Mouse (Mus musculus) embryonic facial prominence, embryonic 13.5 days (tissue): ENCODE measurements at regions not wholly inside any gene's neighbourhood (a gene's known extent, or its start where the extent isn't known, plus 50 kb on each side); places are given as distances from the start of the nearest gene placed in this dataset.

Experiments
- ATAC-seq: fragments of 200-750 bp; cut with Nextera tagmentation; 2 replicates; pipeline ENCODE4 v1.8.0; 2017; ENCODE audit warnings: low read depth; ENCODE audit not compliant: insufficient number of reproducible peaks, insufficient read depth, low FRiP score, low TSS enrichment
- H3K27ac ChIP-seq: fragments of 300-500 bp; sonication (generic); 2 replicates; pipeline ENCODE4 v1.5.1; 2015; ENCODE audit warnings: moderate library complexity, mild to moderate bottlenecking, inconsistent platforms
- H3K27me3 ChIP-seq: fragments of 300-500 bp; sonication (generic); 2 replicates; pipeline ENCODE4 v1.6.1; 2015; ENCODE audit warnings: mild to moderate bottlenecking, inconsistent platforms
- H3K36me3 ChIP-seq: fragments of 300-500 bp; sonication (generic); 2 replicates; pipeline ENCODE4 v1.6.1; 2015; ENCODE audit warnings: mild to moderate bottlenecking, inconsistent platforms
- H3K4me1 ChIP-seq: fragments of 300-500 bp; sonication (generic); 2 replicates; pipeline ENCODE4 v1.6.1; 2015; ENCODE audit warnings: inconsistent platforms
- H3K4me2 ChIP-seq: fragments of 300-500 bp; sonication (generic); 2 replicates; pipeline ENCODE4 v1.6.1; 2015; ENCODE audit warnings: moderate library complexity, mild to moderate bottlenecking, inconsistent platforms
- H3K4me3 ChIP-seq: fragments of 300-500 bp; sonication (generic); 2 replicates; pipeline ENCODE4 v1.5.1; 2015; ENCODE audit warnings: mild to moderate bottlenecking, inconsistent platforms
- H3K9ac ChIP-seq: fragments of 300-500 bp; sonication (generic); 2 replicates; pipeline ENCODE4 v1.6.1; 2015; ENCODE audit warnings: mild to moderate bottlenecking, inconsistent platforms
- H3K9me3 ChIP-seq: fragments of 300-500 bp; sonication (generic); 2 replicates; pipeline ENCODE4 v1.6.1; 2016; ENCODE audit warnings: inconsistent platforms
- WGBS: fragments of 180-500 bp; shearing (Covaris S2); methylation state at CpG from one replicate; pipeline ENCODE4 v1.1.7; 2015; ENCODE audit warnings: mixed read lengths; 5-methylcytosine and 5-hydroxymethylcytosine counted together

DNA sequence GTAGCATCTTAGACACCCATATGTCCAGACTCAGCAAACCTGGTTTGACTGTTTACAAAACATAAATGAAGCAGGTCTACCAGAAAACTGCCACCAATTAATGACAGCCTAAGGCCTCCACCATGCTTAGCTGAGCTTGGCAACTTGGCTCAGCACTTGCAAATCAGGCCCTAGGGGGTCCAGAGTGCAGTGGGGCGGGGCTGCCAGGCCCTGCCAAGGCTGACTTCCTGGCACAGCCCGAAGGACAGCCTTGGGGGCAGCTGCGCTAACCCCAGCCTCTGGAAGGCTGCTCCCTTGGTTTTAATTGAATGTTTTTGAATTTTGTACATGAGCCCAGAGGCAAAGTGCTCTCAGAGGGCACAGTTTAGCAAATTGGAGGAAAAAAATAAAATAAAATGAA is 198.3 kb upstream of the Fam19a5 start:
- Histone ChIP-seq H3K27ac (no peak overlapping the region), H3K4me3 (no peak overlapping the region), H3K9me3 (no peaks in the 10 kb centered on the region), H3K27me3 (no peaks in the 10 kb centered on the region), H3K36me3 (no peaks in the 10 kb centered on the region), H3K9ac (no peak overlapping the region), H3K4me1 (no peaks in the 10 kb centered on the region; the same call in 1 of the 2 replicates), H3K4me2 (no peak overlapping the region)
- 63% methylated on average over 3 of the region's 3 CpGs for WGBS
- ATAC-seq = no peak

DNA sequence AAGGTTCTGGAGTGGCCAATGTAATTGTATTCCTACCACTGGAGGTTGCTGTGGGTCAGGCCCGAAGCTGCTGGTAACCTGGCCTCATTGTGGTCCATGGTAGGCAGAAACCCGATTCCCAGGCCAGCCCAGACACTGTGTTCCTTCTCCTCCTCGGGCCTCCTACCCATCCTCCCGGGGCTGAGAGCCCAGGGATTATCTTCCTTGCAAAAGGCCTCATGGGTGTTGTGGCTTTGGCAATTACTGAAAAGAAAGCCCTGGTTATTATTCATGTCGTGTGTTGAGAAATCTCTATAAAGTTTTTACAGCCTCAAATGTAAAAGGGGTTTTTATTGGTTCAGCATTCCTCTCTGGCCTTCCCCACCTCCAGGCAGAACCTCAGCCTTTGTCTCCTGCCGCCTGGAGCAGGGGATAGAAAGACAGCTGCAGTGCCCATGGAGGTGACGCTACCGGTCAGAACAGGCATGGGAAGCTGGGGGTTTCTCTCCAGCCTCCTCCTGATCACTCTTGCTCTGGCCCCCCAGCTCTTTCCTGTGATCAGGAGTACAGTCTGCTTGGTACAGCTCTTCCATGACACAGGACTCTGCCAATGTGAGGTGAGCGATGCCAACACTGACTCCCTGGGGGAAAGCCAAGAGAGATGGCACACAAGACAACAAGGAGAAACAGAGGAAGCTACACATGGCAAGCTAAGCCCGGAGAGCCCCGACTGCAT is 194.4 kb upstream of the Fam19a5 start:
- 58% methylated on average over 11 of the region's 11 CpGs for WGBS
- Histone ChIP-seq H3K4me2 (no peak overlapping the region), H3K4me1 (no peaks in the 10 kb centered on the region; the same call in 1 of the 2 replicates), H3K36me3 (no peaks in the 10 kb centered on the region), H3K9ac (no peak overlapping the region), H3K27ac (no peak overlapping the region), H3K4me3 (no peak overlapping the region), H3K9me3 (no peaks in the 10 kb centered on the region), H3K27me3 (no peaks in the 10 kb centered on the region)
- ATAC-seq = no peak

DNA sequence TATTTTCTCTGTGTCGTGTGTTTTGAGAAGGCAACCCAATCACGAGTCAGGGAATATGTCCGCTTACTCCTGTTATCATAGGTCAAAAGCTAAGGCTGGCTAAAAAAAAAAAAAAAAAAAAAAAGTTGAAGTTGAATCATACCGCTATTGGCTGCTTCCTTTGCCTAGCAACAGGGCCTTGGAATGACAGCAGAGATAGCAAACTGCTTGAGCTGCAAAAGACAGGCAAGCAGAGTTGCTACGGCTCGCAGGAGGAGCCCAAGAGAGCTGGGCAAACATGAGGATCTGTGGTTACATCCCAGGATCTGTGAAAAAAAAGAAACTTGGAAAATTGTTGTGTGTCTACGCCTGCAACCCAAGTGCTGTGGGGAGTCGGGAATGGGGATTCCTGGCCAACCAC is 191.3 kb upstream of the Fam19a5 start:
- WGBS = 82% methylated on average over 8 of the region's 8 CpGs
- no peak overlapping the region for H3K9ac ChIP-seq

DNA sequence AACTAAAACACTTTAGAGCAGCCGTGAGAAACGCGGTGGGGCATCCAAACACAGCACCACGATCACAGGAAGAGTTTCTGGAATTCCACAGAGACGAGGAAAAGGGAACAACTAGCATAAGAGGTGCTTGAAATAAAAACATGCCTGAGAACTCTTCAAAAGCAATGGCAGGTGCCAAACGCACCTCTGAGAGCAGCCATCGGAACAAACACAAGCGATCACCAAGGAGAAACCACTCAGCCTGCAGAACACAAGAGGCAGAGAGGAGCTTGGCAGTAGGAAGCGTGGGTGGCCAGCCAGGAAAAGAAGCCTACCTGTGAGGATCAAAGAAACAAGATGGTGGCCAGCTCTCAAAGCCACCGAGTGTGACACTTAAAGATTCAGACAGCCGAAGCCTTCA is 190.2 kb upstream of the Fam19a5 start:
- no peak overlapping the region for H3K4me2 ChIP-seq
- H3K9ac ChIP-seq = no peak overlapping the region
- no peaks in the 10 kb centered on the region for H3K36me3 ChIP-seq
- 89% methylated on average over 11 of the region's 11 CpGs for WGBS
- H3K27ac ChIP-seq = no peak overlapping the region
- H3K4me3 ChIP-seq = no peak overlapping the region
- no peak for ATAC-seq
- no peaks in the 10 kb centered on the region; the same call in 1 of the 2 replicates for H3K4me1 ChIP-seq
- no peaks in the 10 kb centered on the region for H3K27me3 ChIP-seq
- no peaks in the 10 kb centered on the region for H3K9me3 ChIP-seq

More for the DNA sequence above, 191.3 kb upstream of the Fam19a5 start:
- H3K36me3 ChIP-seq = no peaks in the 10 kb centered on the region
- H3K9me3 ChIP-seq = no peaks in the 10 kb centered on the region
- H3K4me2 ChIP-seq = no peak overlapping the region
- H3K4me3 ChIP-seq = no peak overlapping the region
- H3K27me3 ChIP-seq = no peaks in the 10 kb centered on the region
- ATAC-seq = no peak
- no peaks in the 10 kb centered on the region; the same call in 1 of the 2 replicates for H3K4me1 ChIP-seq
- no peak overlapping the region for H3K27ac ChIP-seq

DNA sequence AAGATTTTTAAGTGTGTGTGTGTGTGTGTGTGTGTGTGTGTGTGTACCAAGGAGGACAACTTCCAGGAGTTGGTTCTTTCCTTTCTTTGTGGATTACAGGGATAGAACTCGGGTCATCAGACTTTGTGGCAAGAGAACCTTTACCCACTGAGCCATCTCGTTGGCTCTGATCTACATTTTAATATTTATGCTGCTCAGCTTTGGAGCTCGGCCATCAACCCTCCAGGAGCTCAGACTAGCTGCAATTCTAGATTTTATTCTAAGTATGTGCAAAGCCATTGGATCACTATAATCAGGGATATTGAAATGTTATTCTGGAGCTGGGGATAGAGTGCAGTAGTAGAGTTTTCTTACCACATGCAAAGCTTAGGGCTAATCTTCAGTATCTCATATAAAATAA is 183.6 kb upstream of the Fam19a5 start:
- no peak overlapping the region for H3K27ac ChIP-seq
- no peaks in the 10 kb centered on the region for H3K36me3 ChIP-seq
- no peaks in the 10 kb centered on the region for H3K4me1 ChIP-seq
- WGBS = 85% methylated on average over 3 of the region's 3 CpGs
- H3K4me2 ChIP-seq = no peak overlapping the region
- no peak for ATAC-seq
- no peak overlapping the region for H3K9ac ChIP-seq
- H3K27me3 ChIP-seq = no peaks in the 10 kb centered on the region
- no peak overlapping the region for H3K4me3 ChIP-seq
- H3K9me3 ChIP-seq = no peaks in the 10 kb centered on the region

DNA sequence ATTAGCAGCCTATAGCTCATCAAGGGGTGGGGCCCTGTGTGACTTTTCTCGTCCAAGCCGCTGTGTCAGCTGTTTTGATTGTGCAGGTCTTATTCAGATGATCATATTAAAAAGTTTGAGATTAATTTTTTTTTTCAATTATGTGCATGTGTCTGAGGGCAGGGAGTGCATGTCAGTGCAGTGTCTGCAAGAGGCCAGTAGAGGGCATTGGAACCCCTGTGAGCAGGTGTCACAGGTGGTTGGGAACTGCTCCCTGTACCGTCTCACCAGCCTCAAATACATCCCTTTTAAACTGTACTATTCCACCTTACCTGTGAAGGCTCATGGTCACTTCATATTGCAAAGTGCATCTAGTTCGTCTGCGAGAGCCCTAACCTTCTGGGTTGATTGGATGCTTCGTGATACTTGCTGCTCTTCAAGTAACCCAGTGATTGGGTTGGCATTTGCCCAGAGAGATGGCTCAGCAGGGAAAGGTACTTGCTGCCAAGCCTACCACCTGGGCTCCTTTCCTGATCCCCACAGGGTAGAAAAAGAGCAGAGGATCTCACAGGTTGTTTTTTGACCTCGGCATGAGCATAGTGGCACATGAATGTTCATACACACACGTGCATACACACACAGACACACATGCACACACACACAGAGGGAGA is 178.3 kb upstream of the Fam19a5 start:
- H3K9ac ChIP-seq = no peak overlapping the region
- 0 out of 2 replicates have a peak, but pooled peaks cover 3% of the 10 kb centered on the region for H3K9me3 ChIP-seq
- WGBS = 43% methylated on average over 8 of the region's 8 CpGs
- H3K4me1 ChIP-seq = no peaks in the 10 kb centered on the region
- H3K27me3 ChIP-seq = no peaks in the 10 kb centered on the region
- no peak overlapping the region for H3K4me2 ChIP-seq
- H3K4me3 ChIP-seq = no peak overlapping the region
- no peak for ATAC-seq
- no peak overlapping the region for H3K27ac ChIP-seq
- no peaks in the 10 kb centered on the region for H3K36me3 ChIP-seq

DNA sequence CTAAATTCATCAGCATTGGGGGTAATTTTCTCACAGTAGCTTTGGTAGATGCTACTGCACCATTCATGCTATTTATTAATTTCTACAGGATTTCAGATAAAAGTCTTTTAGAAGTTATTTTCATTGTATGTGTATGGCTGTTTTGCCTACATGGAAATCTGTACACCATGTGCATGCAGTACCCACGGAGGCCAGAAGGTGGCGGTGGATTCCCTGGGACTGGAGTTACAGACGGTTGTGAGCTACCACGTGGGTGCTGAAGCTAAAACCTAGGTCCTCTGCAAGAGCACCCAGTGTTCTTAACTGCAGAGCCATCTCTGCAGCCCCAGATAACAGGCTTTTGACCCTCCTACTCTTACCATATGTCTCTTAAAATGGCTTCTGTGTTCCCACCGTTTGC is 176.7 kb upstream of the Fam19a5 start:
- 43% methylated on average over 5 of the region's 5 CpGs for WGBS
- Histone ChIP-seq H3K4me1 (no peaks in the 10 kb centered on the region), H3K36me3 (no peaks in the 10 kb centered on the region), H3K4me3 (no peak overlapping the region), H3K27ac (no peak overlapping the region), H3K9me3 (peaks cover 3% of the 10 kb centered on the region; the same call in 1 of the 2 replicates), H3K4me2 (no peak overlapping the region), H3K27me3 (no peaks in the 10 kb centered on the region), H3K9ac (no peak overlapping the region)
- no peak for ATAC-seq

DNA sequence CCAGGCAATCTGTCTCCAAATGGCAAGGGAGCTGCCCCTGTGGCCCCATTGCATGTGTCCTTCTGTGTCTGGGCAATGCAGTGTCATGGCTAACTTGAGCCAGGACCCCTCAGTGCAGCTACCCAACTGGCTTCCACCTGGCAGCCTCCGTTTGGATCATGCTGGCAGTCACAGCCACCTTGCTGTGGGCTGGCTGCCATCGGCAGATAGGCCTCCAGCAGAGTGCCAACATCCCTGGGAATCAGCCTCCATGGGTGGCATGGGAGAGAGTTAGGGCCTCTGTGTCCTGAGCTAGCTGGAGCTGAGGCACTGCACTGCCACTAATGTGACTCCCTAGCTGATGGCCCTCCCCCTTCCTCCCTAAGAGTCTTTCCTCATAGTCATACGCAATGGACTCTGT is 174.7 kb upstream of the Fam19a5 start:
- H3K9me3 ChIP-seq = peaks cover 3% of the 10 kb centered on the region; the same call in 1 of the 2 replicates
- H3K36me3 ChIP-seq = no peaks in the 10 kb centered on the region
- no peaks in the 10 kb centered on the region for H3K4me1 ChIP-seq
- no peak overlapping the region for H3K9ac ChIP-seq
- no peak overlapping the region for H3K27ac ChIP-seq
- no peak overlapping the region for H3K4me3 ChIP-seq
- H3K27me3 ChIP-seq = no peaks in the 10 kb centered on the region
- no peak overlapping the region for H3K4me2 ChIP-seq
- ATAC-seq = no peak
- WGBS = 86% methylated on average over 3 of the region's 3 CpGs

DNA sequence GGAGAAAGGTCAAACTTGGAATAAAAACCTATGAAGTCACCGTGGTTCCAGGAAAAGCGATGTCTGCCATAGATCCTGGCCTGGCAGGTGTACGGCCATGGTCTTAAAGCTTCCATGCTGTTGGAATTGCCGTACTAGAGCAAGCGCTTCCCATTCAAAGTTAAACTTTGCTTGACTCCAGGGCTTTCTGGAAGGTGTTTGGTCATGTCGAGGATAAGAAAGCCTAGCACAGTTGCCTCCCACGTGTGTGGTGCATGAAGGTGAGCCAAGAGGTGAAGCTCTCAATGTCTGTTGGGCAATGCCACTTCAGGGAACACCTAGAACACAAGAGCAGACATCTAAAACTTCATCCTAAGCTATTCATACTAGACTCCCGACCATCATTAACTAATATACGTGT is 174.3 kb upstream of the Fam19a5 start:
- 82% methylated on average over 9 of the region's 9 CpGs for WGBS

DNA sequence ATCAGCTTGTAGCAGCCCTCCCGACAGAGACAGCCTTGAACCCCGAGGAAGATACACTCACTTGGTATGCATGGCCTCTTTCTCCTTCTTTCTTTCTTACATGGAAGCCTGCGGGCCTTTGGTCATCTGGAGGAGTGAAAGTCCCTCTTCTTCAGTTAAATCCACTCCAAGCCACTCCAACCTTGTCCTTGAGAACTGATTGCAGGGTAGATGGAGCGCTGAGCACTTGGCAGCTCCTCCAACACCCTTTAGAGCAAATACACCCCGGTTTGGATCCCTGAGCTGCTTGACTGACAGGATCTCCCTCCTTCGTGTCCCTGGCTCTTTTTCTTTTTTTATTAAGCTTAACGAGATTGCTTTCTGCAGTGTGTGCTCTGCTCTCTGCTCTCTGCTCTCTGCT is 173.3 kb upstream of the Fam19a5 start:
- Histone ChIP-seq H3K36me3 (no peaks in the 10 kb centered on the region), H3K4me2 (no peak overlapping the region), H3K4me1 (no peaks in the 10 kb centered on the region), H3K4me3 (no peak overlapping the region), H3K27me3 (no peaks in the 10 kb centered on the region), H3K27ac (no peak overlapping the region), H3K9ac (no peak overlapping the region), H3K9me3 (peaks cover 3% of the 10 kb centered on the region; the same call in 1 of the 2 replicates)
- ATAC-seq = no peak
- WGBS = 75% methylated on average over 7 of the region's 7 CpGs

More for the DNA sequence above, 174.3 kb upstream of the Fam19a5 start:
- Histone ChIP-seq H3K9me3 (peaks cover 3% of the 10 kb centered on the region; the same call in 1 of the 2 replicates), H3K4me2 (no peak overlapping the region), H3K27ac (no peak overlapping the region), H3K4me3 (no peak overlapping the region), H3K4me1 (no peaks in the 10 kb centered on the region), H3K9ac (no peak overlapping the region), H3K36me3 (no peaks in the 10 kb centered on the region), H3K27me3 (no peaks in the 10 kb centered on the region)
- no peak for ATAC-seq

DNA sequence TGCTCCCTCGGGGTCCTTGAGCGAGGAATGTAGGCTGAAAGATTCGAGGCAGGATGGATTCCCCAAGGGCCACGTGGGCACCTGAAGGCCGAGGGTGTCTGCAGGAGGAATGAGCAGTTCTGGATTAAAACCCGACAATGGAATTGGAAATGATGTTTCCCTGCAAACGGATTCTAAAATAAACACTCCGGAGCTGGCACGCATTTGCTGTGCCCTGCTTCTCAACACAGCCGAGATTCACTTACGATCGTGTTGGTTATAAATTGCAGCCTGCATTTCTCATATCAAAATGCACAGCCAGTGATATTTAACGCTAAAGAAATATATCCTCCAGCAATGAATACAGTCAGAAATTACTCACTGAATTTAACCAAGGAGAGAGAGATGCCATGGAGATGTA is 169.4 kb upstream of the Fam19a5 start:
- no peak for ATAC-seq
- Histone ChIP-seq H3K9me3 (no peaks in the 10 kb centered on the region; the same call in 1 of the 2 replicates), H3K36me3 (no peaks in the 10 kb centered on the region), H3K27ac (no peak overlapping the region), H3K27me3 (no peaks in the 10 kb centered on the region), H3K4me2 (no peak overlapping the region), H3K4me3 (no peak overlapping the region), H3K4me1 (no peaks in the 10 kb centered on the region), H3K9ac (no peak overlapping the region)
- WGBS = 81% methylated on average over 13 of the region's 13 CpGs

DNA sequence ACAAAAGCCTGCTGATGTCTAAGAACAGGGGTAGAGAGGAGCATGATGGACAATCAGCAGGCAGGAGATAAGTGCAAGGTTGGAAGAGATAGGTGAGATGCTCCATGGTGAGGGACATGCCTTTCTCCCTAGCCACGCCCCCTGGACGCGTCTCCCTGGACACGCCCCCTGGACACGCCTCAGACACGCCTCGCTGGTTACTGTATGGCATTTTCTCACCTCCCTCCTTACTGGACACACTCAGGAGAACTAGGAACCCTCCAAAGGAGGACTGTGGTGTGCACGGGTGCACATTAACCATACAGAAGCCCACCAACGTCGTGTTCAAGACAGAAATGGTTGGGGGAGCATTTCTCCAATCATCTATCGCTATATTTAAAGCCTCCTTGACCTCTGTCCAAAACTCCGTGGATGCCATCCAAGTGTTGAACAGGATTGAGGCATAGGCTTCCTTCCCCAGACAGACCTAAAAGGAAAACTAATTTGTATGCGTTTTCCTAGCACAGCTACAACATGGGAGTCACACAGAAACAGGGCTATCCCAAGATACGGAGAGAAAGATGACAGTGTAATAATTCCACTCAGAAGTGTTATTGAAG is 168.4 kb upstream of the Fam19a5 start:
- H3K36me3 ChIP-seq = no peaks in the 10 kb centered on the region
- H3K27ac ChIP-seq = no peak overlapping the region
- no peak overlapping the region for H3K9ac ChIP-seq
- ATAC-seq = no peak
- H3K4me1 ChIP-seq = no peaks in the 10 kb centered on the region
- H3K4me3 ChIP-seq = no peak overlapping the region
- H3K27me3 ChIP-seq = no peaks in the 10 kb centered on the region
- no peaks in the 10 kb centered on the region; the same call in 1 of the 2 replicates for H3K9me3 ChIP-seq
- H3K4me2 ChIP-seq = no peak overlapping the region
- WGBS = 77% methylated on average over 14 of the region's 14 CpGs
